Mouse (Mus musculus) midbrain, postnatal 0 days (tissue): ENCODE results near the gene Epm2aip1. TPM values are rescaled to one million over a fixed set of nuclear protein-coding genes. Genes with fewer than 3 reads are reported as not detected.

Experiments
- ATAC-seq: fragments of 200-750 bp; cut with Nextera tagmentation; 2 replicates; pipeline ENCODE4 v1.8.0; 2017; ENCODE audit warnings: moderate number of reproducible peaks, mild to moderate bottlenecking, moderate TSS enrichment, moderate library complexity; ENCODE audit not compliant: low FRiP score
- DNase-seq: peaks from one replicate; pipeline ENCODE4 v3.0.0-alpha.2; 2015; ENCODE audit warnings: low spot score
- H3K27ac ChIP-seq: fragments of 300-500 bp; sonication (generic); 2 replicates; pipeline ENCODE4 v1.5.1; 2014; ENCODE audit warnings: low read depth, mild to moderate bottlenecking, low read length, mixed read lengths
- H3K27me3 ChIP-seq: fragments of 300-500 bp; sonication (generic); 2 replicates; pipeline ENCODE4 v1.6.1; 2014; ENCODE audit warnings: low read length, control low read depth, mixed read lengths; ENCODE audit not compliant: insufficient read depth
- H3K36me3 ChIP-seq: fragments of 300-500 bp; sonication (generic); 2 replicates; pipeline ENCODE4 v1.6.1; 2014; ENCODE audit warnings: low read length, control low read depth, mixed read lengths; ENCODE audit not compliant: insufficient read depth
- H3K4me1 ChIP-seq: fragments of 300-500 bp; sonication (generic); 2 replicates; pipeline ENCODE4 v1.6.1; 2014; ENCODE audit warnings: mild to moderate bottlenecking, control low read depth, antibody characterized with exemption, low read length, mixed read lengths; ENCODE audit not compliant: insufficient read depth
- H3K4me2 ChIP-seq: fragments of 300-500 bp; sonication (generic); 2 replicates; pipeline ENCODE4 v1.6.1; 2014; ENCODE audit warnings: low read depth, mild to moderate bottlenecking, low read length, mixed read lengths; ENCODE audit not compliant: poor library complexity, severe bottlenecking
- H3K4me3 ChIP-seq: fragments of 300-500 bp; sonication (generic); 2 replicates; pipeline ENCODE4 v1.5.1; 2014; ENCODE audit warnings: low read depth, mild to moderate bottlenecking, low read length, moderate library complexity
- H3K9ac ChIP-seq: fragments of 300-500 bp; sonication (generic); replicated peaks from 2 replicates; pipeline ENCODE4 v1.6.1; 2014; ENCODE audit warnings: mild to moderate bottlenecking, low read length, moderate library complexity, mixed read lengths; ENCODE audit not compliant: poor library complexity, severe bottlenecking
- H3K9me3 ChIP-seq: fragments of 300-500 bp; sonication (generic); 2 replicates; pipeline ENCODE4 v1.6.1; 2016; ENCODE audit warnings: low read length, control low read depth
- CTCF ChIP-seq: IDR thresholded peaks from 2 replicates; pipeline ENCODE4 v1.5.1; 2016; ENCODE audit warnings: antibody characterized with exemption, mild to moderate bottlenecking
- WGBS: fragments of 180-500 bp; shearing (Covaris S2); extraction: QIAGEN DNeasy Blood & Tissue Kit; methylation state at CpG from one replicate; pipeline ENCODE4 v1.1.7; 2014; 5-methylcytosine and 5-hydroxymethylcytosine counted together
- polyA plus RNA-seq: library from polyadenylated mRNA; unstranded; fragments of >200 nt; fragmentation: Nextera tagmentation; extraction: Ambion mirVana; gene quantifications from 2 replicates; pipeline ENCODE4 v1.2.1, GENCODE M21; 2015
- total RNA-seq: library from RNA; depleted of rRNA; stranded (reverse); fragments of >200 nt; gene quantifications from 2 replicates; pipeline ENCODE4 v1.2.3, GENCODE M21; 2014; rRNA removed

Epm2aip1 gene
- total RNA-seq: 95.1 and 127 TPM in 2 replicates
- 41.1 and 46.6 TPM in 2 replicates for polyA plus RNA-seq

DNA sequence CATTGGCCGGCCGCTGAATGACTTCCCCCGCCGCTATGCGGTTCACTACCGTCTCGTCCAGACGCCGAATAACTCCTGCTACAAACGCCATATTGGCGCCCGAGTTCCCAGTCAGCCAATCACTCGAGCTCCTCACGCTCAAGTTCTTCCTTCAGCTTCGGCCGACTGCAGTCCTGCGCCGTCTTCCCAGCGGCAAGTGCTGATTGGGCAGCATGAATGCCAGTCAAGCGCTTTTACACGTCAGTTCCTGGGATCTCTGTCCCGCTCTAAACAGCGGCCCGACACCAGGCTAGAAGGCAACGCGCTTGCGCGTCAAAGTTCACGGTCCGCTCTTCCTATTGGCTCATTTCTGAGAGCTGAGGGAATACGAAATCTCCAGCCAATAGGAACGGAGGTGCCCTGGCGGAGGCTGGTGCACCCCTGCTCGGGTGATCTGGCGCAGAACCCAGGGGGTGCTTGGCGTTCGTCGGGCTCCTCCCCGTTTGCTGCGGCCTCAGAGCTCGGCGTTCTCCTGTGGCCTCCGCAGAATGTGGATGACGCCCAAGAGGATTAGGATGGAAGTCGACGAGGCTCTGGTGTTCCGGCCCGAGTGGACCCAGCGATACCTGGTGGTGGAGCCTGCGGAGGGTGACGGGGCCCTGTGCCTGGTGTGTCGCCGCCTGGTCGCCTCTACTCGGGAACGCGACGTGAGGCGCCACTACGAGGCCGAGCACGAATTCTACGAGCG is at the start of gene Epm2aip1, which contains the start of gene Mlh1:
Gene Epm2aip1, plus strand, starts transcription at position 496 of the 727 bp plus-strand sequence.
Gene Mlh1, minus strand, starts transcription at position 358 of the 727 bp plus-strand sequence.
- WGBS: under 1% methylated on average over 62 of the region's 64 CpGs
- peak within 1 kb of the TSS; percentile 92 for H3K9ac ChIP-seq
- H3K4me2 ChIP-seq: peak within 1 kb of the TSS; percentile 90
- peaks cover 6% of the 10 kb centered on the region for H3K36me3 ChIP-seq
- peak within 1 kb of the TSS; percentile 96 for H3K27ac ChIP-seq
- peak within 1 kb of the TSS; percentile 91 for H3K4me3 ChIP-seq
- H3K9me3 ChIP-seq: no peaks in the 10 kb centered on the region
- H3K27me3 ChIP-seq: no peaks in the 10 kb centered on the region
- peak; percentile 22; the same call in 1 of the 2 replicates for TF ChIP-seq CTCF
- peak; percentile 99 for ATAC-seq
- peak; percentile 100 for DNase-seq
- H3K4me1 ChIP-seq: peaks cover 21% of the 10 kb centered on the region; the same call in 1 of the 2 replicates

GRCm38 (mm10) chr9:111223406-111223805 is 48.3 kb upstream of the Epm2aip1 start:
- no peaks in the 10 kb centered on the region for H3K4me1 ChIP-seq
- no peak overlapping the region for H3K4me3 ChIP-seq
- no peak overlapping the region for H3K9ac ChIP-seq
- no peak for TF ChIP-seq CTCF
- no peak overlapping the region for H3K27ac ChIP-seq
- no peaks in the 10 kb centered on the region for H3K9me3 ChIP-seq
- H3K4me2 ChIP-seq: no peak overlapping the region
- WGBS: 96% methylated on average over 5 of the region's 5 CpGs
- peaks cover 47% of the 10 kb centered on the region for H3K36me3 ChIP-seq
- ATAC-seq (no peak), DNase-seq (no peak)
- no peaks in the 10 kb centered on the region for H3K27me3 ChIP-seq

DNA sequence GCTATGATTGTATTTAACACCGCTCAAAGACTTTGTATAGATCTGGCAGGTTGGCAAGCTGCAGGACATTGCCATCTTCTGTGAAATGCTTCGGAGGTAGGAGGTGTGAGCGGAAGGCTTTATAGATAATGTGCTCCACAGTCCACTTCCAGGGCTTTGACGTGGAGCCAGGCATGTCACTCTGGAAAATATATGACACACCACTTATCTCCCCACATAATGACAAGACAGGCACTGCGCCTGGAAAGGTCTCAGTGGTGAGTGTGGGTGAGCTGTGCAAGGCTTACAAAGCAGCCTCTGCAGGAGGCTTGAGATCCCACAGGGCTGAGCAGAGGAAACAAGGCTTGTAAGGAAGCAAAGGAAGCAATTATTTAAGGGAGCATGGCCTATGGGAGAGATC is 43.3 kb upstream of the Epm2aip1 start:
- TF ChIP-seq CTCF: no peak
- Histone ChIP-seq H3K9ac (no peak overlapping the region), H3K27me3 (no peaks in the 10 kb centered on the region), H3K36me3 (peaks cover 48% of the 10 kb centered on the region), H3K4me1 (no peaks in the 10 kb centered on the region), H3K9me3 (no peaks in the 10 kb centered on the region), H3K27ac (no peak overlapping the region), H3K4me3 (no peak overlapping the region), H3K4me2 (no peak overlapping the region)
- DNase-seq: no peak
- 91% methylated on average over 5 of the region's 5 CpGs for WGBS
- ATAC-seq: no peak

DNA sequence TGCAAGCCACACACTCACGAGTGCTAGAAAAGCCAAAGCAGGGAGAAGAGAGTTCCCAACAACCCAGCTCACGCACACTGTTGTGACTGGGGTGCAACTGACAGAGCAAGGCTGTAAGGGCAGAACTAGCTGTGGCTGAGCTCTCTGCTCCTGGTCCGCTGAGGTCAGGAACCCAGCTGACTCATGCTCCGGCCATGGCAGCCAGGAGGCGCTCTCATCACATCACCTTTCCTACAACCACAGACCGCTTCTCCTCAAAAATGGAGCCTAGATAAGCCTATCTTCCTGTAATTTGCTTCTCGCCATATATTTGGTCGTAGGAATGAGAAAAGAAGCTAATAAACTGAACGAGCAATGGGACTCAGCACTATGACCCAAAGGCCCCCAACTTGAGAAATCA is 37.0 kb upstream of the Epm2aip1 start:
- H3K27me3 ChIP-seq: no peaks in the 10 kb centered on the region
- TF ChIP-seq CTCF: 0 out of 2 replicates have a peak, but pooled peaks have one; percentile 13
- DNase-seq (no peak), ATAC-seq (no peak)
- H3K27ac ChIP-seq: no peak overlapping the region
- no peak overlapping the region for H3K9ac ChIP-seq
- WGBS: 91% methylated on average over 9 of the region's 9 CpGs
- no peaks in the 10 kb centered on the region for H3K9me3 ChIP-seq
- no peak overlapping the region for H3K4me3 ChIP-seq
- H3K36me3 ChIP-seq: peaks cover 32% of the 10 kb centered on the region
- no peaks in the 10 kb centered on the region for H3K4me1 ChIP-seq
- H3K4me2 ChIP-seq: no peak overlapping the region

DNA sequence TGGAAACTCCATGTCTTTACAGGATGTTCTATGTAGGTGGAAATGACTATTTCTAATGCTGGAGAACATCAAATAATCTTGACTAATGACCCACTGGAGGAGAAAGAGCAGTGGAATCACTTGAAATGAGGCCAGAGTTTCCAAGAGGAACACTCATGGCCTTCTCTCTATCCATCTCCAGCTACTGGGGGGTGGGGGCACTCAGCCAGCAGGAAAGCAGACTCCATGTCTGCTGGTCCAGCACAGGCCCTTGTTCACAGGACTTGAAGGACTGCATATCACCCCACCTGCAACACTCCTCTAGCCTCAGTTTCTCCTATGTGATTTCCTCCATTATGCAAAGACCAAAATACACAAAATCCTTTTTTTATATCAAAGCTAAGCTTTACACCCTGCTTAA is 34.0 kb upstream of the Epm2aip1 start:
- DNase-seq (no peak), ATAC-seq (no peak)
- H3K9me3 ChIP-seq: no peaks in the 10 kb centered on the region
- no peak overlapping the region for H3K4me3 ChIP-seq
- no peak overlapping the region for H3K9ac ChIP-seq
- no peaks in the 10 kb centered on the region for H3K27me3 ChIP-seq
- no peak overlapping the region for H3K4me2 ChIP-seq
- TF ChIP-seq CTCF: no peak
- no peaks in the 10 kb centered on the region for H3K4me1 ChIP-seq
- H3K36me3 ChIP-seq: peaks cover 29% of the 10 kb centered on the region
- H3K27ac ChIP-seq: no peak overlapping the region

GRCm38 (mm10) chr9:111239821-111240220 is 31.9 kb upstream of the Epm2aip1 start:
- peaks cover 23% of the 10 kb centered on the region for H3K36me3 ChIP-seq
- H3K9me3 ChIP-seq: no peaks in the 10 kb centered on the region
- no peak overlapping the region for H3K27ac ChIP-seq
- no peak for TF ChIP-seq CTCF
- 32% methylated on average over 4 of the region's 4 CpGs for WGBS
- H3K4me3 ChIP-seq: no peak overlapping the region
- DNase-seq (no peak), ATAC-seq (no peak)
- H3K4me2 ChIP-seq: no peak overlapping the region
- H3K4me1 ChIP-seq: no peaks in the 10 kb centered on the region
- H3K27me3 ChIP-seq: no peaks in the 10 kb centered on the region
- H3K9ac ChIP-seq: no peak overlapping the region
